ENCODE assay signal across 28 mouse cellular contexts in genomic region chr15:73908246-73908645, GRCm38 (mm10).
"Had no signal": no experiment of that assay in that cellular context is flagged by ENCODE, and none has a peak within 500 bp of the region (broad histone marks: within the 10 kb centered on the region; RNA-seq: fewer than 3 reads in every experiment).

No protein-coding gene starts in this region.

- H3K27me3 ChIP-seq: embryonic facial prominence, embryonic 12.5 days; embryonic facial prominence, embryonic 13.5 days; embryonic facial prominence, embryonic 15.5 days; forebrain, embryonic 12.5 days; forebrain, embryonic 13.5 days; forebrain, embryonic 15.5 days had no signal

- H3K27ac ChIP-seq: embryonic facial prominence, embryonic 10.5 days; embryonic facial prominence, embryonic 12.5 days; embryonic facial prominence, embryonic 13.5 days; embryonic facial prominence, embryonic 15.5 days; forebrain, embryonic 10.5 days; forebrain, embryonic 12.5 days; forebrain, embryonic 13.5 days; forebrain, embryonic 15.5 days; gastrocnemius, adult 2 months; heart, adult 2 months had no signal

- H3K9me3 ChIP-seq: embryonic facial prominence, embryonic 10.5 days; embryonic facial prominence, embryonic 12.5 days; embryonic facial prominence, embryonic 13.5 days; embryonic facial prominence, embryonic 15.5 days; forebrain, embryonic 10.5 days; forebrain, embryonic 12.5 days; forebrain, embryonic 13.5 days; forebrain, embryonic 15.5 days had no signal

- H3K4me2 ChIP-seq: embryonic facial prominence, embryonic 12.5 days; embryonic facial prominence, embryonic 13.5 days; embryonic facial prominence, embryonic 15.5 days; forebrain, embryonic 12.5 days; forebrain, embryonic 13.5 days; forebrain, embryonic 15.5 days had no signal

- ATAC-seq: forebrain, embryonic 13.5 days; forebrain, embryonic 14.5 days; forebrain, embryonic 15.5 days; forebrain, embryonic 16.5 days; forebrain, postnatal 0 days had no signal

- H3K36me3 ChIP-seq: embryonic facial prominence, embryonic 10.5 days; embryonic facial prominence, embryonic 12.5 days; embryonic facial prominence, embryonic 13.5 days; embryonic facial prominence, embryonic 15.5 days; forebrain, embryonic 10.5 days; forebrain, embryonic 12.5 days; forebrain, embryonic 15.5 days had no signal

- DNase-seq: cerebellum, adult 2 months; cerebellum, adult 8-10 months; cerebellum, adult 9-10 months; cerebellum, adult 9-11 months; cerebellum, postnatal 14 days; cerebellum, postnatal 25 days; cerebellum, postnatal 36 days; embryo, embryonic 11 days; forebrain, postnatal 0 days; gastrocnemius, adult 2 months; gastrocnemius, postnatal 10 days; gastrocnemius, postnatal 14 days; gastrocnemius, postnatal 25 days; gastrocnemius, postnatal 36 days; heart, adult 11 months; heart, adult 18-20 months; heart, adult 2 months had no signal

- H3K4me1 ChIP-seq: embryonic facial prominence, embryonic 10.5 days; embryonic facial prominence, embryonic 12.5 days; embryonic facial prominence, embryonic 13.5 days; embryonic facial prominence, embryonic 15.5 days; forebrain, embryonic 10.5 days; forebrain, embryonic 12.5 days; forebrain, embryonic 13.5 days; forebrain, embryonic 15.5 days had no signal

- H3K4me3 ChIP-seq: embryonic facial prominence, embryonic 10.5 days; embryonic facial prominence, embryonic 12.5 days; embryonic facial prominence, embryonic 13.5 days; embryonic facial prominence, embryonic 15.5 days; erythroblast, embryonic 14.5 days; forebrain, embryonic 10.5 days; forebrain, embryonic 12.5 days; forebrain, embryonic 13.5 days; forebrain, embryonic 15.5 days; gastrocnemius, adult 2 months; heart, adult 2 months had no signal

- H3K9ac ChIP-seq: embryonic facial prominence, embryonic 12.5 days; embryonic facial prominence, embryonic 13.5 days; embryonic facial prominence, embryonic 15.5 days; forebrain, embryonic 12.5 days; forebrain, embryonic 13.5 days; forebrain, embryonic 15.5 days; forebrain, postnatal 0 days had no signal
